Mouse (Mus musculus) layer of hippocampus, adult 9-10 months (tissue): ENCODE measurements around the gene Adat3.
A peak's percentile ranks its signal among the peaks of the same experiment; 100 is the strongest.
"Not testable (repeated sequence)": the region's sequence is repeated elsewhere in the genome, so short reads cannot be mapped to it uniquely, and the experiment has no call there.

ENCODE experiments used
- DNase-seq: peaks from one replicate; pipeline ENCODE4 v3.0.0; 2022; ENCODE audit warnings: low spot score

The Adat3 gene

DNA sequence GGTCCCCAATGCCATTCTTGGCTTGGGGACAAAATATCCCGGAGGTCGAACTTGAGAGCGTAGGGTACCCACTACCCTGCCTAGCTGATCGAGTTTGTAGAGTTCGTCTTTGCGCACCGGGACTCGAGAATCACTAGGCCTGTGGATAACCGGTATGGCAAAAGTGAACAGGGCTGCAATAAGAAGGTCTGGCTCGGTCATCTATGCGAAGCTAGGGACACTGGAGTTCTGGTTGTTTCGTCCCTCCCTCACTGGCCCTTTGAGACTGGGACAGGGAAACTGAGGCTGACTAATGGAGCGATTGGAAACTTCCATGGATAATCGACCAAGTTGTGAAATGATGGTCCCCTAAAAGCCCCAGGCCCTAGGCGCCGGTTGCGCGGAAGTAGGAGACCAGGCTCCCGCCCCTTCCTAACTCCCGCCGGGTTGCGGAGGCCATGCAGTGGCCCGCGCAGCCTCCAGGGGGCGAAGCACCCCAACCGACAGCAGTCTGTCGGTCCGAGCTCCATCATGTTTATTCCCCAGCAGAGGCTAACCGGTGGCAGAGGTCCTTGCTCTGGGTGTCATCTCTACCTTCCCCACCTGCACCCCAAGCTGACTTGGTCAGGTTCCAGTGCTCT lies 24.4 kb upstream of the Adat3 start:
- DNase-seq: no peak

DNA sequence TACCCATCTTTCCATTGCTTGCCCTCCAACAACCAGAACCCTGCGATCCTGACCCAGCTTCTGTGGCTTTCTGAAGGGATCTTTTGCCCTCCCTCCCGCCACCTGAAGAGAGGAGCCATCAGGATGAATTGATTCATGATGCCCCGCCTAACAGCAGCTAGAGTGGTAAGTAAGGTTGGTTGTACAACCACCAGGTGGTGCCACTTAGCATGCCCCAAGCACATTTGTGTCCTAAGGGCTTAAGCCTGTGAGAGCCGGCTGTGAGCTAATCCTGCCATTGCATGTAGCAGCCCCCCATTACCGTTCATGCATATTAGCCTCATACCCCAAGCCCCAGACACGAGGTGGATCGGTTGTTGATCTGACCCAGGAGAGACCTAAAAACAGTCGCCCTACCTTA lies 23.8 kb upstream of the Adat3 start:
- no peak for DNase-seq

DNA sequence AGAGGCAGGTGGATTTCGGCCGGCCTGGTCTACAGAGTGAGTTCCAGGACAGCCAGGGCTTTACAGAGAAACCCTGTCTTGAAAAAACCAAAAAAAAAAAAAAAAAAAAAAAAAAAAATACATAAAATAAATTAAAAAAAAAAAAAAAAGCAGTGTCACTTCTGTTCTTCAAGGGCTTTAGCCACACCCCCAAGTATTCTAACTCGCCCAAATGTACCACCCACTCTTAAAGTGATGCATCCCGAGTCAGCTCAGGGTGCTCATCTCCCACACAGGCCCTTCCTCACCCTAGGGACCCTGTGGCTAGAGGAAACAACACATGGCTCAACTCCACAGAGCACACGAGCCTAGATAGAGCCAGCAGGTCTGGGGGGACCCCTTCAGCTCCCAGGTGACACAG lies 19.6 kb upstream of the Adat3 start:
- no peak for DNase-seq

DNA sequence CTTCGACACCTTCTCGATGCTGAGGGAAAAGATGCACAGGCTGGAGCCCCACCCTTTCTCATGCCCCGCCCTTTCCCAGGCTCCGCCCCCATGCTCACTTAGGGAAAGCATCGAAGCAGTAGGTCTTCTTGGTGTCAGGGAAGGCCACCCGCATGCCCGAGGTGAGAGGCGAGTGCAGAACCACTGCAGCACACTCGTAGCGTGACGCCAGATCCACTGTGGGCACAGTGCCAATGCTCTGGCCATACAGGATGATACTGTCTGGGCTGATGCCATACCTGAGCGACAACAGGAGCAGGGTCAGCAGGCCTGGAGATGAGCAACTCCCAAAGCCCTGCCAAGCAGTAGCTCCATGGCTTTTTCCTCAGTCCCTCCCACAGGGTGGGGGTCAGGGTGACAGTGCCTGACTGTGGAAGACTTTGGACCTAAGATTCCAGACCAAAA lies 18.6 kb upstream of the Adat3 start:
- DNase-seq: no peak

DNA sequence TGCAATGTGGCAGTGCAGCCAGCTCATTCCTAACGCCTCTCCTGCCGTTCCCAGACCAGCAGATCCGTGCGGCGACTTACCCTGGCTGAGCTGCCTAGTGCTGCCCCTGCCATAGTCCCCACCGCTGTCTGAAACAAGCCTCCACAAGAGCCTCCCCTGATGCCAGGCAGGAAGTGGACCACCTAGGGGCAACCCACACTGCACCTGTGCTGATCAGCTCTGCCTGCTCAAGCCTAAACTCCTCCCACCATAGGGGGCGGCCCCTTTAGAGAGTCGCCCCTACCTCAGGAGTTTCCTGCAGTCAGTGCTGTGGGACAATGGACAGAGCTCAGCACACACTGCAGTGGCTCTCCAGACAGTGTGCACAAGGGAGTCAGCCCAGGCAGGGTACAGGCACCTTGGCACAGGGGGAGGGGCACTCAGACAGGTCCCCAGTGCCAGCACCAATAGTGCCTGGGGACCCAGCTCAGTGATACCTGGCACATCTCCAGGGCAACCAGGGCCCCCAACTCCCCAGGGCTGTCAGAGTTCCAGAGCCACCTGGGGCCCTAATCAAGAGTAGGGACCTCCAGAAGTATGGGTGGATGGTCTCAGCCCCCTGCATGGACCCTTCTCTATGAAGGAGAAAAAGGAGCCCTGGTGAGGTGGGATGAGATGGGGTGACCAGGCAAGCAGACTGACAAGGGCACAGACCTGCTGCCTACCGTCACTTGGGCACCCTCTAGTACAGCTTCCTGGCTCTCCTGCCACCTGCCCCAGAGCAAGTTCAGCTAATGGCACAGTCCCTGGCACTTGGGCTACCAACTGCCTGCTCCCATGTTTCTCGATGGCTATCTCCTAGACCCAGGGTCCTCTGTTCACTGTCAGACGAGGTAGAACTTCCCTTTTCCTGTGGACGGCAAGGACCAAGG lies 17.8 kb upstream of the Adat3 start:
- DNase-seq: no peak

DNA sequence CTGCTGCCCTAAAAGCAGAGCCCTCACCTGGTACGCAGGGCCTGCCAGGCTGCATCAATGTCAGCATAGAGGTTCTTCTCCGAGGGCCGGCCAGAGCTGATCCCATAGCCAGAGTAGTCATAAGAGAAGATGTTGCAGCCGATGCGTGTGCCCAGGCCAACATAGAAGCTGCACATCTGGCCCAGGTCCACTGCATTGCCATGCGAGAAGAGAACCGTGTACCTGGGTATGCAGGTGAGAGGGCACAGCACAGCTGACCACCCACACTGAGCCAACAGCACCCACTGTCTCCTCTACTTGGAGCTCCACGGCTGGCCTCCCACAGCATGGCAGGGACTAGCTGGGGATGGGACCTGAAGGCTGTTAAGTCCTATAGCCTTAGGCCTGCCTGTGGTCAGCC lies 17.1 kb upstream of the Adat3 start:
- no peak for DNase-seq

DNA sequence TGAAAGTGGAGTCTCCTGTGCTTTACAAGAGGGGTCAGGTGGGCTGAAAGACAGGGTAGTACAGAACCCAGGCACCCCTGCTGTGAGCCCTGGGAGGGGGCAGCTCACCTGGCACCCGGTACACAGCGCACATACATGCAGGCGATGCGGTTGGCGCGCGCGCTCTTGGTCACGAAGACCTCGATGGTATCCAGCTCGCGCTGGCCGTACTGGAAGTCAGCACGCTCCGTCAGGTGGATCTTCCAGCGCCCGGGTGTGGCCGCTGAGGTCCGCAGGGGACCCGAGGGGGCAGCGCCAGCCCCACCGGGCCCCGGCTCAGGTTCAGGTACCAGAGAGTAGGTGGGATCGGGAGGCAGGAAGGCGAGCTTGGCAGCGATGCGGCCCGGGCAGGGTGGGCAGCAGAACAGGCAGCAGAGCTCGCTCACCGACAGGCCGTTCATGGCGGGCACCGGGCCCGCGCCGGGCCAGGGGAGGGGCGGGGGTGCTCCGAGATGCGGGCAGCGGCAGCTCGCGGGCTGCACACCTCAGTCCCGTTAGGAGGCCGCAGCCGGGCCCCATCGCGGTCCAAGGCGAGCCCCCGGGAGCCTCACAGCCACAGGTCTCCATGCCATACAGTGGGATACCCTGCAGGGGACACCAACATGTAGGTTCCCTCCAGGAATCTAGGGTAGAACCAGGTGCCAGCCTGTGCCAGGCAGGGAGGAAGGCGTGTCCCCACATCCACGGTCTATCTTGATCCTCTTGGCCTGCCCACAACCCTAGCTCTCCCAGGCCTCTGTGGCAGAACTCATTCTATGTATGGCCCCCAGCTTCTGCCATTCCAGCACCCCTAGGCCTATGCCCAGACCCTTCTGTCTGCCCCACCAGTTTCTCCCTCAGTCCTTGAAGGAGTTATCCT lies 16.0 kb upstream of the Adat3 start:
- DNase-seq: no peak

DNA sequence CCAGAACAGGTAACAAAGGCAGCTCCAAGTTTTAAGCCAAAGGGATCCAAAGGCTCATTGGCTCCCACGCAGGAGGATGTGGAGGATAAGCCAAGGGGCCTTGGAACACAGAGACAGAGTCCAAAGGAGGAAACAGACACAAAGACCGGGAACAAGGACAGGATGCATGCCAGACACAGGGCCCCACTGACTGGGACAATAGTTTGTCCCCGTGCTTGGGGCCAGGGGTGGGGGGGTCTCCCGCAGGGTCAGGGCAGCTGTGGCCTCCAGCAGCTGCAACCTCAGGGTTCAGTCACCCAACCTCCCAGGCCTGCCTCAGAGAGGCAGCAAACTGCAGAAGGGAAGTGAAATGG lies 15.4 kb upstream of the Adat3 start:
- no peak for DNase-seq

DNA sequence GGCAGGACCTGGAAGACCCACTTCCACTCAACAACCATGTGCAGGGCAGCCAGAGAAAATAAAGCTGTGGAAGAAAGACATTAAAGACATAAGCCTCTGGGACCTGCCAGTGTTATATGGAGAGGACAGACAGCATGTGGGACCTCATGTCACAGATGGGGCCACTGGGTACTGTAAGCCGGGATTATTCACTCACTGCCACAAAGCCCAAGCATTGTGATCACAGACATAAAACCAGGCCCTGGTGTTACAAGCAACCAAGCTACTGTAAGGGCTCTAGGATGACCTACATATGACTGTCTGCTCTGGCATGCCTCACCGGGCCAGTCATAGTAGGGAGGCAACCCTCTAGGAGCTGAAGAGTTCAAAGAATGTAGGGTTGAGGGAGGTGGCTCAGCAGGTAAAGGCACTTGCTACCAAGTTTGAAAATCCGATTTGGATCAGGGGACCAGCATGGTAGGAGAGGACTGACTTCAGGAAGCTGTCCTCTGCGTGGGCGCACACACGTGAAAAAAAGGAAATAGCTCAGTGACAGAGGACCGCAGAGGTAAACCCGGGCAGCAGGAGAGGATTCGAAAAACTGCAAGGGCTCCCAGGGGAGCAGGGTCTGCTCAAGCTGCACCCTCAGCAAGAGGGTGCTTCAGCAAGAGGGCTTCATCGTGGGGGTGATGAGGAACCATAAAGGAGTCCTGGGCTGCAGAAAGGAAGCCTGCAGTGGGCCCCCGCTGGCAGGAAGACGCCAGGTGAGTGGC lies 13.4 kb upstream of the Adat3 start:
- DNase-seq: no peak

DNA sequence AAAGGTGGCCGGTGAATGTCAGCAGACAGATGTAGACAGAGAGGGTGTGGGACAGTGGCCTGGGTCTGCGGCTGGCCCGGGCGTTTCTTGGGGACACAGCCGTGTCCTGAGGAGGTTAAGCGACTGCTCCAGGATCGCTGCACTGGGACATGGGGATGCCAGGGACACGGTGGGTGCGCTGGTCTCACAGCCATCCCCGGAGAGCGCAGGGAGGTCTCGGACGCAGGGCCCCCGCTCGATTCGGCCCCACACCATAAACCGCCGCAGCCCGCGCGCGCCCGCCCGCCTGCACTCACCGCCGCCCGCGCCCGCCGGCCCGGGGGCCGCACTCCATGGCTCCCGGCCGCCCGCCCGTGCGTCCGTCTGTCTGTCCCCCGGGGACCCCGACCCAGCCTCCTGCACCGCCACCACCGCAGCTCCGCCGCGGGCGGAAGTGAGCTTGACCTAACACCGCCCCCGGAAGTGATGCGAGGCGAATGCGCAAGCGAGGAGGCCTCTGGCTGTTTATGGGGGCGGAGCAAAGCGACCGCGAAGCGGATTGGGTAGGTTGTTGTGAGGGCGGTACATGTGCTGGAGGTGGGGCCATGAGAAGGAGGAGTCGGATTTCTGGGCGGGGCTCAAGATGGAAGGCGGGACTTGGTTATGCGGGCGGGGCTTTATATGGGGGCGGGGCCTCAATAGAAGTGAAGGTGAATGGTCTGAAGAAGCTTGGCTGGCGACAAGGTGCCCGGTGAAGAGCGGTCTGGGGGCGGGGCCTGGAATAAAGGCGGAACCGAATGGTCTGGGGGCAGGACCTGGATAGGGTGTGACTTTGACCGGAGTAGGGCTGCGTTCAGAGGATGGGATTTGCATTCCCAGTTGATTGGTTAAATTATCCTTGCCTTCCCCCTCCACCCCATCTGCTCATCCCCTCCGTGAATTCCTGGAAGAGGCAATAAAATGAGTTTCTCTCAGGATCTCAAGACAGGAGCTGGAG lies 12.5 kb upstream of the Adat3 start, which contains the start of gene Abhd17a:
Gene Abhd17a, minus strand, starts transcription at position 463 of the 976 bp plus-strand sequence.
- DNase-seq: peak; percentile 74

DNA sequence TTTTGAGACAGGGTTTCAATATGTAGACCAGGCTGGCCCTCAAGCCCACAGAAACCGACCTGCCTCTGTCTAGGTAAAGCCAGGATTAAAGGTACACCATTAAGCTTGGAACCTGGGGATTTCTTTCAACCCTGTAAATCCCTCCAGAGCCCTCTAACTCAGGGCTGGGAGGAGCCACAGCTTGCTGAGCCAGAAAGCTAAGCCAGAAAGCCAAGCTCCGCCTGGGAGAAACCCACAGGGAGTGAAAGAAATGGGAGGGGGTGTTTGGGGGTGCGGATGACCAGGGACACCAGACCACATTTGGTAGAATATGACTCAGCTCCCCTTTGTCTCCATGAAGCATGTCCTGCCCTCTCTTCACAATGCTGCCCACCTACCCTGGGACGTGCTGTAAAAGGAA lies 6.4 kb upstream of the Adat3 start:
- no peak for DNase-seq

DNA sequence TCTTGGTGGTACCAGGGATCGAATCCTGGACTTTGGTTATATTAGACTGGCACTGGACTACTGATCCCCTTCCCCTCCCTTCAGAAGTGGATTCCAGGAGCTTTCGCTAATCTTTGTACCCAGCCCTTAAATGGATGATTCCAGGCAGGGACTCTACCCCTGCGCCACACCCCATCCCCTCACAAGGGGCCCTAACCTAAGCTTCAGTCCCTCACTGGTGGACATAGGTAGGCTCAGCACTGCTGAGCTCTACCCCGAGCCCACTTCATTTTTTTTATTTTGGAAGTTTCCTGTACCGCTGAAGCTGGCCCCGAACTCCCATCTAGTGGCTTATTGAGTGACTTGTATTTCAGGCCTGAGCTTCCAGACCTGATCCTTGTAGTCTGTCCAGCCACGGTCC lies 684 bp downstream of the Adat3 start:
- DNase-seq: no peak

DNA sequence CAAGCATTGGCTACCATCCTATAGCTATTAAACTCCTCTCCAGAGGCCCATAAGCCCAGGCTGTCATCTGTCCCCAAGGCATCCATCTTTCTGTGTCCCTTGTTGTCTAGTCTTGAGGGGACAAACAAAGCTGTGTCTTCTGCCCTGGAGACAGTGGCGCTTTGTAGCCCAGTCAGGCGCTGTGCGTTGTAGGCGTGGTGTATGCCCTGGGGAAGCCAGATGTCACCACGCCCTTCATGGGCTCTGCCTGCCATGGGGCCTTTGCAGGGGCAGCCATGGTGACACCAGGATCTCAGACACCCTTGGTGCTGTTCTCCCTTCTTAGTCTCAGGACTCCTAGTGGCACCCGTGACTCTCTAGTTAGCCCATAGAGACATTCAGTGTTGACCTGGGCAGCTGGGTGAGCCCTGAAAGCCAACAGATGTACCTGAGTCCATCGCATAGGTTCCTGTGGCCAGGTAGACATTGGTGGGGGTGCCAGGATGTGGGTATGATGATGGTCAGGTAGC lies 1.4 kb downstream of the Adat3 start:
- no peak for DNase-seq

DNA sequence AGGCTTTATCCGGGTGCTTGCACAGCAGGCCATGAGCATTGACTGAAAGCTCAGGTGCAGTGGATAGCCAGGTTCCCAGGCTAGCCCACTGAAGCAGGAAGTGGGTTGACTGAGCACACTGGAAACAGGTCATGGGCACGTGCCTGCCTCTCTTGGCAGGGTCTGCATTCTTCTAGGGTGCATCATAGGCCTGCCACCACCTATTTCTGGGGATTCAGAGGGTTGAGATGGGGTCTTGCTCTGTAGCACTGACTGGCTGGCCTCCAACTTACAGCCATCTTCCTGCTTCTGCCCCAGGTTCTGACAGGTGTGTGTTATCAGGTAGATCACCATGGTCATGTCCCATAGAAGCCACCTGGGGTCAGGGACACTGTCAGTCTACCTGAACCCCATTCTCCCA lies 2.3 kb downstream of the Adat3 start:
- no peak for DNase-seq

DNA sequence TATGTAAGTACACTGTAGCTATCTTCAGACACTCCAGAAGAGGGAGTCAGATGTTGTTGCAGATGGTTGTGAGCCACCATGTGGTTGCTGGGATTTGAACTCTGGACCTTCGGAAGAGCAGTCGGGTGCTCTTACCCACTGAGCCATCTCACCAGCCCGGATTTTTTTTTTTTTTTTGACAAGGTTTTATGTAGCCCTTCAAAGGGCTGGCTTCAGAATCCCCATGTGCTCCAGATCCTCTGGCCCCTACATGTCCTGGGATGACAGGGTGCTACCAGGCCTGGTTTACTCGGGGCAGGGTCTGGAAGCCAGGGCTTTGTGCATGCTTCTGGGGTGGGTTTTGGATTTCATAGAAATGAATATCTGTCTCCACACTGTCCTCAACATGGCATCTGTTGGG lies 3.0 kb downstream of the Adat3 start, which contains the start of gene Gm49322:
Gene Gm49322, plus strand, starts transcription at position 301 of the 400 bp plus-strand sequence.
- not testable (repeated sequence) for DNase-seq

DNA sequence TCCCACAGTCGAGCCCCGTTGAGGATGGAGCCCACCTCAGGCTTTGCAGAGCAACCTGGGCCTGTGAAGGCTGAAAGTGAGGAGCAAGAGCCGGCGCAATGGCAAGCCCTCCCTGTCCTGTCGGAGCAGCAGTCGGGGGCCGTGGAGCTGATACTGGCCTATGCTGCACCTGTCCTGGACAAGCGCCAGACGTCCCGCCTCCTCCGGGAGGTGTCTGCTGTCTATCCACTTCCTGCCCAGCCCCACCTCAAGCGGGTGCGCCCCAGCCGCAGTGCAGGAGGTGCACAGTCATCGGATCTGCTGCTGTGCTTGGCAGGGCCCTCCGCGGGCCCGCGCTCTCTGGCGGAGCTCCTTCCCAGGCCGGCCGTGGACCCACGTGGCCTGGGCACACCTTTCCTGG lies 3.6 kb downstream of the Adat3 start:
- DNase-seq: no peak

DNA sequence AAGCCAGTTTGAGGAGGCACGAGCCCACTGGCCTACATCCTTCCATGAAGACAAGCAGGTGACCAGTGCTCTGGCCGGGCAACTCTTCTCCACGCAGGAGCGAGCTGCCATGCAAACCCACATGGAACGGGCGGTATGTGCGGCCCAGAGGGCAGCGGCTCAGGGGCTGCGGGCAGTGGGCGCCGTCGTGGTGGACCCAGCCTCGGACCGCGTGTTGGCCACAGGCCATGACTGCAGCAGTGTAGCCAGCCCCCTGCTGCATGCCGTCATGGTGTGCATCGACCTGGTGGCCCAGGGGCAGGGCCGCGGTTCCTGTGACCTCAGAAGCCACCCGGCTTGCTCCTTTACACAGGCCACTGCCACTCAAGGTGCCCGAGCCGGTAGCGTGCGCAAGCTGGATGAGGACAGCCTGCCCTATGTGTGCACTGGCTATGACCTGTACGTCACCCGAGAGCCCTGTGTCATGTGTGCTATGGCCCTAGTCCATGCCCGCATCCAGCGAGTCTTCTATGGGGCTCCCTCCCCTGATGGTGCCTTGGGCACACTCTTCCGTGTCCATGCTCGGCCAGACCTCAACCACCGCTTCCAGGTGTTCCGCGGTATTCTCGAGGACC lies 4.2 kb downstream of the Adat3 start:
- DNase-seq: no peak

DNA sequence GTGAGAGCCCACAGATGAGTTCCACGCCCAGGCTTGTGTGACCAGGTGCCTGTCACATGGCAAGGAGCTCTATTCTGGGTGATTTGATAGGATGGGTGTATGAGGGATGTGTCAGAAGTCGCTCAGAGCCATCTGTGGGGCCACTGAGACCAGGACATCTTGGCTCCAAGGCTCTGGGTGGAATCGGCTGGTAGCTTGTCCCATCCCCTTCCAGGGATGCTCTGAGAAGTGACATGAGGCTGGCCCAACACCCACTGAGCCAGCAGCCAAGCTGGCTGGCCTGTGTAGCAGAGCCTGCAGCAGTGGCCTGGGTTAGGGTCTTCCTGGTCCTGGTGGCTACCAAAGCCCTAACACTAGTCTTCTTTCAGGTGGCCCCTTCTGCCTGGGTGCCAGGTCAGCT lies 5.8 kb downstream of the Adat3 start:
- no peak for DNase-seq

DNA sequence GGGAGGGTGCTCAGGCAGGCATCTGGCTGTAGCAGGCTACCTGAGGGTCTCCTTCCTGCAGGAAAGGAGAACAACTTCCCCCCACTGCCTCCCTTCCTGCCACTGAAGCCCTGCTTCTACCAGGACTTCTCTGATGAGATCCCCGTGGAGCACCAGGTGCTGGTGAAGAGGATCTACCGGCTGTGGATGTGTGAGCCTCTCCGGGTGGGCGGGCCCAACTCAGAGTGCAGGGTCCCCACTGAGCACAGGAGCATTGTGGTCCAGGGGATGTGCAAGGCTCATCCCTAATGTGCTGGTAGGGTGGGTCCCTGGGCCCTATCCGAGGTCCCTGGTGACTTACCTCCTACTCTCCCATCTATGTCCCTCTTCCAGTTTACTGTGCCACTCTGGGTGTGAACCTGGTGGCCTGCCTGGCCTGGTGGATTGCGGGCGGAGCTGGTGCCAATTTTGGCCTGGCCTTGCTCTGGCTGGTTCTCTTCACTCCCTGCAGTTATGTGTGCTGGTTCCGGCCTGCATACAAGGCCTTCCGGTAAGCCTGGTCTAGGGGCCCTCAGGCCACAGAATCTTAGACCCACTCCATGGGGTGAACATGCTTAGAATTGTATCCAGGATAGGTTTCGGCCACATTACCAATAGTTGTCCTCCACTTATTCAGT lies 6.7 kb downstream of the Adat3 start:
- no peak for DNase-seq
